ENCODE assay signal across 8 mouse cellular contexts in the genomic region with DNA sequence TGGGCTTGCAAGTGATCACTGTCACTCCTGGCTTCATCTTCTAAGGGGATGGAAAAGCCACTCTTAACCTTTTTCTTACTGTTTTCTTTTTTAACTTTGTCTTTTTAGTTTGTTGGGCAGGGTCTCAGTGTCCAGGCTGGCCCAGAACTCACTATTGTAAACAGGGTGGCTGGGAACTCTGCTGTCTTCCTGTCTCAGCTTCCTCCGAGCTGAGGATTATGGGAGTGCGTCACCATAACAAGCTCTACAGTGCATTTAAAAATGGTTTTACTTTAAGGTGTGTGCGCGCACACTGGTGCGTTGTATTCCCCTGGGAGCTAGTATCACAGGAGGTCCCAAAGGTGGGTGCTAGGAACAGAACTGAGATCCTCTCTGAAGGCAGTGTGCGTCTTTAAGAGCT. TPM values are rescaled to one million over a fixed set of nuclear protein-coding genes. Genes with fewer than 3 reads are reported as not detected.
A peak's percentile ranks its signal among the peaks of the same experiment; 100 is the strongest.
DNase-seq lines count a peak whose midpoint lies in the region; ATAC-seq and TF ChIP-seq lines count a peak whose summit lies in the region.

No protein-coding gene starts in this region.

- TF ChIP-seq CTCF in hindbrain, postnatal 0 days (IDR thresholded peaks at IDR 0.05; ENCODE audit: low read depth) = no peak

- no peaks in the 10 kb centered on the region for H3K27me3 ChIP-seq in kidney, embryonic 14.5 days (ENCODE audit: control insufficient read depth, insufficient read depth, low read length)
- no peaks in the 10 kb centered on the region for H3K27me3 ChIP-seq in embryonic facial prominence, embryonic 15.5 days
- no peaks in the 10 kb centered on the region for H3K27me3 ChIP-seq in hindbrain, postnatal 0 days (ENCODE audit: insufficient read depth, low read length)
- H3K27me3 ChIP-seq in midbrain, embryonic 10.5 days (ENCODE audit: low read depth, poor library complexity, severe bottlenecking) = peaks cover 21% of the 10 kb centered on the region

- intact Hi-C loops in left cerebral cortex, postnatal 4 days (cut with DNase I) = no loop called here

- H3K4me2 ChIP-seq in kidney, embryonic 14.5 days (replicated peaks; ENCODE audit: low read depth, low read length) = peak overlapping the region; percentile 67
- H3K4me2 ChIP-seq in embryonic facial prominence, embryonic 15.5 days (replicated peaks) = peak overlapping the region; percentile 92
- H3K4me2 ChIP-seq in hindbrain, postnatal 0 days (ENCODE audit: low read depth, low read length) = peak overlapping the region; percentile 76

- H3K4me3 ChIP-seq in kidney, embryonic 14.5 days (ENCODE audit: low read length) = peak overlapping the region; percentile 55
- H3K4me3 ChIP-seq in embryonic facial prominence, embryonic 15.5 days (replicated peaks) = peak overlapping the region; percentile 63
- H3K4me3 ChIP-seq in hindbrain, postnatal 0 days (ENCODE audit: low read length) = peak overlapping the region; percentile 50
- peak overlapping the region; percentile 68 for H3K4me3 ChIP-seq in midbrain, embryonic 10.5 days

- 77% methylated on average over 6 of the region's 6 CpGs for WGBS in kidney, embryonic 14.5 days
- 69% methylated on average over 6 of the region's 6 CpGs for WGBS in embryonic facial prominence, embryonic 15.5 days
- WGBS in hindbrain, postnatal 0 days = 76% methylated on average over 6 of the region's 6 CpGs
- WGBS in midbrain, embryonic 10.5 days = 77% methylated on average over 6 of the region's 6 CpGs

- no peaks in the 10 kb centered on the region; the same call in 1 of the 2 replicates for H3K4me1 ChIP-seq in kidney, embryonic 14.5 days (ENCODE audit: control insufficient read depth, insufficient read depth, low read length)
- H3K4me1 ChIP-seq in embryonic facial prominence, embryonic 15.5 days = peaks cover 5% of the 10 kb centered on the region; the same call in 1 of the 2 replicates
- H3K4me1 ChIP-seq in hindbrain, postnatal 0 days (ENCODE audit: insufficient read depth, low read length) = no peaks in the 10 kb centered on the region
- peaks cover 21% of the 10 kb centered on the region for H3K4me1 ChIP-seq in midbrain, embryonic 10.5 days

- no peak overlapping the region for H3K27ac ChIP-seq in kidney, embryonic 14.5 days (ENCODE audit: low read depth, low read length)
- no peak overlapping the region for H3K27ac ChIP-seq in embryonic facial prominence, embryonic 15.5 days (replicated peaks)
- peak overlapping the region; percentile 85 for H3K27ac ChIP-seq in hindbrain, postnatal 0 days
- H3K27ac ChIP-seq in midbrain, embryonic 10.5 days (replicated peaks) = peak overlapping the region; percentile 86

- no peaks in the 10 kb centered on the region for H3K36me3 ChIP-seq in kidney, embryonic 14.5 days (ENCODE audit: control insufficient read depth, insufficient read depth, low read length)
- H3K36me3 ChIP-seq in embryonic facial prominence, embryonic 15.5 days = no peaks in the 10 kb centered on the region
- H3K36me3 ChIP-seq in hindbrain, postnatal 0 days (ENCODE audit: insufficient read depth, low read length) = no peaks in the 10 kb centered on the region
- no peaks in the 10 kb centered on the region for H3K36me3 ChIP-seq in midbrain, embryonic 10.5 days

- DNase-seq in kidney, adult 18-20 months = no peak
- no peak for DNase-seq in hindbrain, postnatal 0 days (ENCODE audit: low spot score)
- DNase-seq in midbrain, embryonic 10.5 days (ENCODE audit: low spot score) = no peak
- no peak for DNase-seq in left cerebral cortex, postnatal 4 days
- DNase-seq in adipocyte (ENCODE audit: low spot score) = no peak
- DNase-seq in retina, embryonic 14.5 days (ENCODE audit: low spot score) = no peak

- H3K9ac ChIP-seq in kidney, embryonic 14.5 days (ENCODE audit: low read depth, low read length) = peak overlapping the region; percentile 69
- no peak overlapping the region; the same call in 1 of the 2 replicates for H3K9ac ChIP-seq in embryonic facial prominence, embryonic 15.5 days
- peak overlapping the region; percentile 77; the same call in 1 of the 2 replicates for H3K9ac ChIP-seq in hindbrain, postnatal 0 days (replicated peaks; ENCODE audit: low read length)

- no peak for ATAC-seq in kidney, embryonic 14.5 days (ENCODE audit: low FRiP score, low TSS enrichment)
- no peak for ATAC-seq in embryonic facial prominence, embryonic 15.5 days (ENCODE audit: insufficient number of reproducible peaks, low FRiP score, low TSS enrichment, low read depth)
- ATAC-seq in hindbrain, postnatal 0 days = no peak

- H3K9me3 ChIP-seq in kidney, embryonic 14.5 days (ENCODE audit: control insufficient read depth, low read length) = no peaks in the 10 kb centered on the region
- no peaks in the 10 kb centered on the region for H3K9me3 ChIP-seq in embryonic facial prominence, embryonic 15.5 days (replicated peaks)
- no peaks in the 10 kb centered on the region for H3K9me3 ChIP-seq in hindbrain, postnatal 0 days (ENCODE audit: low read length)
- no peaks in the 10 kb centered on the region for H3K9me3 ChIP-seq in midbrain, embryonic 10.5 days (replicated peaks)

RNA-seq across cellular contexts. Expression of a gene that starts 29.3 kb away (rescaled TPM):
- polyA plus RNA-seq in kidney, embryonic 14.5 days (2014; fragmentation: Nextera tagmentation; extraction: Ambion mirVana) = 29.8 and 34.2 TPM in 2 replicates
- polyA plus RNA-seq in embryonic facial prominence, embryonic 15.5 days (2015; fragmentation: Nextera tagmentation; extraction: Ambion mirVana) = 24.8 and 25.1 TPM in 2 replicates
- 75.7 and 79.0 TPM in 2 replicates for total RNA-seq in hindbrain, postnatal 0 days (2014; rRNA removed)
- polyA plus RNA-seq in hindbrain, postnatal 0 days (2015; fragmentation: Nextera tagmentation; extraction: Ambion mirVana) = 86.6 and 92.0 TPM in 2 replicates
- 21.7 and 29.5 TPM in 2 replicates for polyA plus RNA-seq in midbrain, embryonic 10.5 days (2016; fragmentation: Nextera tagmentation; extraction: Ambion mirVana)
- total RNA-seq in left cerebral cortex, postnatal 4 days (2021) = 10 to 100 TPM; 86.1 to 92.1 TPM

RNA-seq across cellular contexts. Expression of a gene that starts 29.4 kb away (rescaled TPM):
- polyA plus RNA-seq in kidney, embryonic 14.5 days (2014; fragmentation: Nextera tagmentation; extraction: Ambion mirVana) = 9.2 and 36.9 TPM in 2 replicates
- 10.7 and 11.4 TPM in 2 replicates for polyA plus RNA-seq in embryonic facial prominence, embryonic 15.5 days (2015; fragmentation: Nextera tagmentation; extraction: Ambion mirVana)
- total RNA-seq in hindbrain, postnatal 0 days (2014; rRNA removed) = 5.7 and 8.3 TPM in 2 replicates
- polyA plus RNA-seq in hindbrain, postnatal 0 days (2015; fragmentation: Nextera tagmentation; extraction: Ambion mirVana) = 10.3 and 13.2 TPM in 2 replicates
- polyA plus RNA-seq in midbrain, embryonic 10.5 days (2016; fragmentation: Nextera tagmentation; extraction: Ambion mirVana) = 4.8 and 5.2 TPM in 2 replicates
- 10 to 100 TPM; 14.6 to 19.7 TPM for total RNA-seq in left cerebral cortex, postnatal 4 days (2021)

RNA-seq across cellular contexts. Expression of a gene that starts 50.4 kb away (rescaled TPM):
- not detected in 2 replicates for polyA plus RNA-seq in kidney, embryonic 14.5 days (2014; fragmentation: Nextera tagmentation; extraction: Ambion mirVana)
- polyA plus RNA-seq in embryonic facial prominence, embryonic 15.5 days (2015; fragmentation: Nextera tagmentation; extraction: Ambion mirVana) = 2.8 and 7.2 TPM in 2 replicates
- total RNA-seq in hindbrain, postnatal 0 days (2014; rRNA removed) = not detected in 2 replicates
- polyA plus RNA-seq in hindbrain, postnatal 0 days (2015; fragmentation: Nextera tagmentation; extraction: Ambion mirVana) = not detected in 2 replicates
- not detected in 2 replicates for polyA plus RNA-seq in midbrain, embryonic 10.5 days (2016; fragmentation: Nextera tagmentation; extraction: Ambion mirVana)
- total RNA-seq in left cerebral cortex, postnatal 4 days (2021) = not detected

Comparison
In these comparisons a context has a peak if more than half of its experiments do, and no peak if none do; other contexts are left out.
1. H3K27ac ChIP-seq: peak in hindbrain, postnatal 0 days (single experiment) and midbrain, embryonic 10.5 days (single experiment); none in kidney, embryonic 14.5 days (single experiment) and embryonic facial prominence, embryonic 15.5 days (single experiment).
2. Peak in every context shown above with its lines, with median percentiles within 50 percentile points of each other: H3K4me2 ChIP-seq and H3K4me3 ChIP-seq.